Mouse (Mus musculus): Measurements from ENCODE around the gene Nek7. TPM values are rescaled to one million over a fixed set of nuclear protein-coding genes. Genes with fewer than 3 reads are reported as not detected.

Nek7 gene
- polyA plus RNA-seq, 1 experiment from 2014 or later: 10.9 TPM

DNA sequence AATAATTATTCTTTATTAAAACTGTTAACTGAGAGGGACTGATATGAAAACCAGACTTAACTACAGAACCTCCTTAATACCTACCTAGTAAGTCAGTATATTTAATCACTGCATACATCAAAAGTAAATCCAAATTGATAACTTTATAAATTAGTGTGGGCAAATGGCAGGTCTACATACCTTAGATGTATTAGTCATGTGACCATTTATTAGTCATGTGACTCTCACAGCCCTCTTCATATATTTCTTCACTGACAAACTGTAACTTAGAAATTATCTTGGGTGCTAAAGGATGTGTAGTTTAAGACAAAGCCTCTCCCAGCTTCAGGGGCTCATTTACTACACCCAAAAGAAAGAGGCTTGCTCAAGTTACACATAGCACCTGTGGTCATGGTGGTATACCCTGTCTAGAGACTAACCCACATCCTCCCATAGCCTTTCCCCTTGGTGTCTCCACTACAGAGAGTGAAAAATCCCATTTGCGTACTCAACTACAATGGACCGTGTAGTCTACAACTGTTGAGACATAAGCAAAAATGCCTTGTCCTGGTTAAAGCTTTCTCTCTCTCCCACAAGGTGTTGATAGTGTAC, 35.4 kb downstream of the Nek7 start:
- no peak for ATAC-seq
- H3K9ac ChIP-seq (ENCODE audit: low read depth, low read length): no peak overlapping the region
- H3K9me3 ChIP-seq (ENCODE audit: control insufficient read depth, low read length): no peaks in the 10 kb centered on the region
- H3K4me2 ChIP-seq (ENCODE audit: low read length): no peak overlapping the region
- no peaks in the 10 kb centered on the region for H3K27me3 ChIP-seq (replicated peaks; ENCODE audit: control insufficient read depth, insufficient read depth, low read length)
- H3K36me3 ChIP-seq (ENCODE audit: control insufficient read depth, insufficient read depth, low read length): no peaks in the 10 kb centered on the region
- H3K4me3 ChIP-seq (ENCODE audit: low read length): no peak overlapping the region
- H3K4me1 ChIP-seq (ENCODE audit: control insufficient read depth, insufficient read depth, low read depth, low read length): no peaks in the 10 kb centered on the region
- H3K27ac ChIP-seq (ENCODE audit: low read depth, low read length): no peak overlapping the region
- WGBS: 97% methylated on average over 2 of the region's 2 CpGs

DNA sequence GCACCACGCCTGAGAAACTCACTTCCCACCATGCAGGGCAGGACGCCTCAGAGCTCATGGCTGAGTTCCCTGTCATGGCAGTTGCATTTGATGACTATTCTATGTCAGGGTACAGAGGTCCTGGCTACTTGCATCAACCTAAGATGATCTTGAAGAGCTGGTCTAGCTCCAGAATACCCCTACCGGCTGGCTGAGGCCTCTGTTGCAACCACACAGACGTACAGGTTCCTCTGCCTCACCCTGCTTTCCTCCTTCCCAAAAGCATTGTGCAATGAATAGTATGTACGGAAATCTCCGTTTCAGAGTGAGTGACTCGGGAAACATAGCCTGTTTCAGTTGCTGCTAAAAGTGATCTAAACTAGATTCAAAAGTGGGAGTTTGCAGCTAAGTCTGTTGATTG, 37.7 kb downstream of the Nek7 start:
- no peak overlapping the region for H3K27ac ChIP-seq (ENCODE audit: low read depth, low read length)
- H3K9ac ChIP-seq (ENCODE audit: low read depth, low read length): no peak overlapping the region
- no peaks in the 10 kb centered on the region for H3K27me3 ChIP-seq (replicated peaks; ENCODE audit: control insufficient read depth, insufficient read depth, low read length)
- H3K36me3 ChIP-seq (ENCODE audit: control insufficient read depth, insufficient read depth, low read length): no peaks in the 10 kb centered on the region
- H3K4me3 ChIP-seq (ENCODE audit: low read length): no peak overlapping the region
- H3K4me1 ChIP-seq (ENCODE audit: control insufficient read depth, insufficient read depth, low read depth, low read length): no peaks in the 10 kb centered on the region
- ATAC-seq: no peak
- no peaks in the 10 kb centered on the region for H3K9me3 ChIP-seq (ENCODE audit: control insufficient read depth, low read length)
- no peak overlapping the region for H3K4me2 ChIP-seq (ENCODE audit: low read length)
- 90% methylated on average over 7 of the region's 7 CpGs for WGBS

DNA sequence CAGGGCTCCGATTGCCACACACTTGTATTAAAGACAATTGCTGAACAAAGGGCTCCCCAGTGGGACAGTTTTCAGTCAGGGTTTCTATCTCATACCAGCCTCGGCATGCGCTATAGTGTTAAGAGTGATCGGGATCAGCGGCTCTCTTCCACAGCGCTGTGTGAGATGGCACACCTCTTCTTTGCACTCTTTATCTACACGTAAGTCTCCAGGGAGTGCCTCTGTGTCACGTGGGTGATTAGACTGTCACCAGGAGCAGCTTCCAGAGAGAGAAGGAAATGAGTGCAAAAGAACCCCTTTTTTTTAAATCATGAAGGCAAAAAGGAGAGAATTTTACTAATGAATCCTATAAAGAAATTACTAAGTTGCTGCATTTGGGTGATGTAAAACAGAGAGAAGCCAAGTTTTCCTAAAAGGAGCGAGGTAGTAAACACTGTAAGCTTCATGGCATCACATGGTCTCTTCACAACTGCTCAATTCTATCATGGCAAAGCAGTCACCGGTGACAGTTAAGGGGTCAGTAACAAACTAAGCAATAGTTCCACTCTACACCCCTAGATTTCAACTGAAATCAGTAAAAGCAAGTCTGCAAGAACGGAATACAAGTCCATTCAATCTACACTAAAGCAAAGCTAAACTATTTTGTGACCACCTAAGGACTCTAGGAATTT, 40.0 kb downstream of the Nek7 start:
- no peaks in the 10 kb centered on the region for H3K27me3 ChIP-seq (replicated peaks; ENCODE audit: control insufficient read depth, insufficient read depth, low read length)
- 64% methylated on average over 11 of the region's 11 CpGs for WGBS
- H3K4me3 ChIP-seq (ENCODE audit: low read length): no peak overlapping the region
- H3K4me1 ChIP-seq (ENCODE audit: control insufficient read depth, insufficient read depth, low read depth, low read length): no peaks in the 10 kb centered on the region
- H3K36me3 ChIP-seq (ENCODE audit: control insufficient read depth, insufficient read depth, low read length): no peaks in the 10 kb centered on the region
- H3K4me2 ChIP-seq (ENCODE audit: low read length): no peak overlapping the region
- no peak overlapping the region for H3K9ac ChIP-seq (ENCODE audit: low read depth, low read length)
- H3K27ac ChIP-seq (ENCODE audit: low read depth, low read length): no peak overlapping the region
- ATAC-seq: no peak
- no peaks in the 10 kb centered on the region for H3K9me3 ChIP-seq (ENCODE audit: control insufficient read depth, low read length)

DNA sequence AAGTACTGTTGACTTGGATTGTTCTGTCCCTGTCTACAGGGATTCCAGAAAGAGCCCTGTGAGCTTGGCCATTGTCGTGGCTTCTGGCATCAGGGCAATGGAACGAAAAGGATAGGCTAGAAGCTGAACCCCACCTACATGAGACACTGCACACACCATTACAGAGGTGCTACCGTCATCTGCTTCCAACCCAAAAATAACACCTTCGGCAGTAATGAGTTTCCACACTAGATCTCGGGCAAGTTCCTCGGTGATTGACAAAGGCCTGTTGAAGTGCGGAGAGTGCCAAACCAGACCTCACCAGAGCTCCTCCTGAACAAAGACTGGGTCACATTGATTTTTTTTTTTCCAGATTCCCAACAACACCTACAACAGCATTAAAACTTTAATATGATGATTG, 40.7 kb downstream of the Nek7 start:
- no peak overlapping the region for H3K9ac ChIP-seq (ENCODE audit: low read depth, low read length)

DNA sequence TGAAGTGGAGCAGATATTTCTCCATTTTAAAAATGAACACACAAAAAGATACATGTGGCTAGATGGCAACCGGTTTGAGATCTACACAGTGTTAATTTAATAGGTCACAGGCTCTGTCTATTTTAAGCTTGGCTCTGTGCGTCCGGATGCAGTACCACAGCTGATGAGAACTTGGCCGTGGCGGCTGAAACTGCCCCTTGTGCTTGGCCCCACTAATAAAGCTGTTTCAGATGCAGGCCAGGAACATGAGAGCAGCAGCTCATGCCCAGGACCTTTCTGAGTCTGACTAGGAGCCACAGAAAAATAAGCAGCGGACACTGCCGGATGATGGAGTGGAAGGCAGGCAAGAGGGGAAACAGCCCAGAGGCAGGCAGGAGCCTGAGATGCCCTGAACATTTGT, 43.1 kb downstream of the Nek7 start:
- Histone ChIP-seq H3K27me3 (replicated peaks; ENCODE audit: control insufficient read depth, insufficient read depth, low read length) (no peaks in the 10 kb centered on the region), H3K4me3 (ENCODE audit: low read length) (no peak overlapping the region), H3K9ac (ENCODE audit: low read depth, low read length) (no peak overlapping the region), H3K27ac (ENCODE audit: low read depth, low read length) (no peak overlapping the region), H3K9me3 (ENCODE audit: control insufficient read depth, low read length) (no peaks in the 10 kb centered on the region), H3K4me2 (ENCODE audit: low read length) (no peak overlapping the region), H3K36me3 (ENCODE audit: control insufficient read depth, insufficient read depth, low read length) (no peaks in the 10 kb centered on the region), H3K4me1 (ENCODE audit: control insufficient read depth, insufficient read depth, low read depth, low read length) (peaks cover 4% of the 10 kb centered on the region)
- ATAC-seq: peak; percentile 88
- WGBS: 51% methylated on average over 7 of the region's 7 CpGs

More for the DNA sequence above, 40.7 kb downstream of the Nek7 start:
- Histone ChIP-seq H3K27me3 (replicated peaks; ENCODE audit: control insufficient read depth, insufficient read depth, low read length) (no peaks in the 10 kb centered on the region), H3K4me3 (ENCODE audit: low read length) (no peak overlapping the region), H3K9me3 (ENCODE audit: control insufficient read depth, low read length) (no peaks in the 10 kb centered on the region), H3K36me3 (ENCODE audit: control insufficient read depth, insufficient read depth, low read length) (no peaks in the 10 kb centered on the region), H3K4me2 (ENCODE audit: low read length) (no peak overlapping the region), H3K27ac (ENCODE audit: low read depth, low read length) (no peak overlapping the region), H3K4me1 (ENCODE audit: control insufficient read depth, insufficient read depth, low read depth, low read length) (no peaks in the 10 kb centered on the region)
- ATAC-seq: no peak
- 90% methylated on average over 7 of the region's 7 CpGs for WGBS

DNA sequence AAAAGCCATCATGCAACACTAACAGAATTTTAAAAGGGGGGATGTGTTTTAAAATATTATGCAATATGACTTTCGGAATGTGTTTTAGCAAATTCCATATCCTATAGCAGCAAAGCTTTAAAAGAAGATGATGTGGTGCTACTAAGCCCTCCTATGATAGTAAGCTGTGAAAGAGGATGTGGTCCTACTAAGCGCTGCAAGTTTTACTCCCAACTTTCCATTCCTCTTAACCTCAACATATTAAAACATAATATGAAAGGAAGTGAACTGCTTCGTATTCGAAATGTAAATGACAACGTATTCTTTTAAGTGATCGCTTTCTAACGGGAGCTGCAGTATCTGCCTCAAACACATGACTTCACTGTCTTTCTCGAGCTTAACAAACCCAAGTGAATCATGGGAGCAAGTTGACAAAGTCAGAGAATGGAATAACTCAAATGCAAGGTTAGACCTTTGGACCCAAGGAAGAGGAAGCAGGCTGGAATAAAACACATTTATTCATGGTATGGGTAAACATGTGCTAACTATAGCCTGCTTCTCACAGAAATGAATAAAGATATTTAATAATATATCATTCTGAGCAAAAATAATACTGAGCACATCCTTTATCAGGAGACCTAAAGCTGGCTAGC, 43.8 kb downstream of the Nek7 start:
- Histone ChIP-seq H3K9ac (ENCODE audit: low read depth, low read length) (no peak overlapping the region), H3K36me3 (ENCODE audit: control insufficient read depth, insufficient read depth, low read length) (no peaks in the 10 kb centered on the region), H3K27ac (ENCODE audit: low read depth, low read length) (no peak overlapping the region), H3K4me3 (ENCODE audit: low read length) (no peak overlapping the region), H3K4me1 (ENCODE audit: control insufficient read depth, insufficient read depth, low read depth, low read length) (peaks cover 7% of the 10 kb centered on the region), H3K4me2 (ENCODE audit: low read length) (no peak overlapping the region), H3K9me3 (ENCODE audit: control insufficient read depth, low read length) (no peaks in the 10 kb centered on the region), H3K27me3 (replicated peaks; ENCODE audit: control insufficient read depth, insufficient read depth, low read length) (no peaks in the 10 kb centered on the region)
- ATAC-seq: no peak
- 93% methylated on average over 8 of the region's 8 CpGs for WGBS

DNA sequence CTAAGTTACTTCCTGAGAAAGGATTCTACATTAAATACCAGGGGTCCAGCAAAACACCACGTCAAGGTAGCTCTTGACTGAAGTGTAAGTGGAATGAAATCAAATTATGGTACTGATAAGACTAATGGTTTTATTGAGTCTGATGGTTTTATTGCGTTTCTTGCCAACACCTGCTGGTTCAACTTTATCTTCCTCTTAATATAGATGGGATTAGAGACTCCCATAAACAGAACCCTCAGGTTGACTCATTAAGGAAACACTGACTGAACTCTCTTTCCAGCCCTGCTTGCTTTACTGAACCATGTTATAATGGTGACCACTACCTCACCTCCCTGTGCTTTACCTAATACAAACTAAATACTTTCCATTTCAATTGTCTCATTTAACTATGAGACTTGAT, 44.3 kb downstream of the Nek7 start:
- Histone ChIP-seq H3K4me3 (ENCODE audit: low read length) (no peak overlapping the region), H3K27me3 (replicated peaks; ENCODE audit: control insufficient read depth, insufficient read depth, low read length) (no peaks in the 10 kb centered on the region), H3K4me2 (ENCODE audit: low read length) (no peak overlapping the region), H3K27ac (ENCODE audit: low read depth, low read length) (no peak overlapping the region), H3K36me3 (ENCODE audit: control insufficient read depth, insufficient read depth, low read length) (no peaks in the 10 kb centered on the region), H3K4me1 (ENCODE audit: control insufficient read depth, insufficient read depth, low read depth, low read length) (peaks cover 7% of the 10 kb centered on the region), H3K9ac (ENCODE audit: low read depth, low read length) (no peak overlapping the region), H3K9me3 (ENCODE audit: control insufficient read depth, low read length) (no peaks in the 10 kb centered on the region)
- ATAC-seq: no peak
- 80% methylated on average over 2 of the region's 2 CpGs for WGBS

DNA sequence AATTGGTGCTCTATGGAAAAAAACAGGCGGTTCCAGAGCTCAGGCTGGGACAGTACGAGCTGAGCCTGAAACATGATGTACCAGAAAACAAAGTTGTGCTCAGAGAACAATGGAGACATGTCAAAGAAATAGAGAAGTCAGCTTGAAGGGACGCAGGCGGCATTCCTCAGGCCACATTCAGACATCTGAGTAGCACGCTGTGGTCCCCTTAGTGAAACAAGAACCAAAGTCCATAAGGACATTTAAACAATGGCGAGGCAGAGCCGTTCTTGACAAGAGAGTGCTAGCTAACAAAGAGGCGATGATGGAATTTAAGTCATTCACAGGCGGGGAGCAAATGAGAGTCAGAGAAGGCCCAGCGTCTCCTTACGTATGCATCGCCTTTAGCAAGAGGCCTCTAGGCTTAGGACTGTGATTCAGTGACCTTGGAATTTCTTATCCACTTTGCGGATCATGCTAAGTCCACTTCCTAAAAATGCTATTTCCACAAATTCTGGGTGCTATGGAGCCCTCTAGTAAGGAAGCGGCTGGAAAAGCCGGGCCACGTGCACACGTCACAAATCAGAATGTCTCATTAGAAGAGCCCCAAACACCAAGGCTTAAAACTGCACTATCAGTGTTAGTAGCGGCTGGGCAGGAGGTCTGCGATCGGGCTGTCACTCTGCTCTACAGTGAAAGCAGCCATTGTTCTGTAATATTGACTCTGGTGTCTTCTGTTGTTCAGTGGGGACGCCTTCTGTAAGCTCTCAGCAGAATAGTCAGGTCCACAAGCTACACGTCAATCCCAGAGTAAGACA, 48.2 kb downstream of the Nek7 start:
- no peaks in the 10 kb centered on the region for H3K36me3 ChIP-seq (ENCODE audit: control insufficient read depth, insufficient read depth, low read length)
- H3K4me2 ChIP-seq (ENCODE audit: low read length): peak overlapping the region; percentile 35
- no peaks in the 10 kb centered on the region for H3K9me3 ChIP-seq (ENCODE audit: control insufficient read depth, low read length)
- peaks cover 7% of the 10 kb centered on the region for H3K4me1 ChIP-seq (ENCODE audit: control insufficient read depth, insufficient read depth, low read depth, low read length)
- H3K9ac ChIP-seq (ENCODE audit: low read depth, low read length): 0 out of 2 replicates have a peak overlapping the region, but pooled peaks have one; percentile 2
- no peak overlapping the region for H3K4me3 ChIP-seq (ENCODE audit: low read length)
- ATAC-seq: peak; percentile 61
- 23% methylated on average over 22 of the region's 22 CpGs for WGBS
- H3K27ac ChIP-seq (ENCODE audit: low read depth, low read length): no peak overlapping the region
- H3K27me3 ChIP-seq (replicated peaks; ENCODE audit: control insufficient read depth, insufficient read depth, low read length): no peaks in the 10 kb centered on the region

DNA sequence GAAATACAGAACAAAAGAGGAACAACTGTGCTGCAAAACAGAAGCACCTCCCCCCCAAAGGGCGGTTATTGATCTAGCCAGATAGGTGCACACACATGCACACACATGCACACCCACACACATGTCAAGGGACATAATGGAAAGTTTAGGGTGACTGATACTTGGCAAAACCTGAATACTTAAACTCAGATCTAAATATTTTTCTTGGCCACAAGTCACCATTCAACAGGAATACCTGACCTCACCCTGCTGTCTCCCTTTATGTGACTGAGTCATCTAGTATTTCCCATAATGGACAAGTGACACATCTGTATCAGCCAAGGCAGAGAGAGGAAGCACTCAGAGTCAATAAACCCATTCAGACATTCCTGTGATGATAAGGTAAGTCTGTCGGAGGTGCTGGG, 48.9 kb downstream of the Nek7 start:
- H3K36me3 ChIP-seq (ENCODE audit: control insufficient read depth, insufficient read depth, low read length): no peaks in the 10 kb centered on the region
- no peaks in the 10 kb centered on the region for H3K9me3 ChIP-seq (ENCODE audit: control insufficient read depth, low read length)
- no peak overlapping the region for H3K4me3 ChIP-seq (ENCODE audit: low read length)
- H3K4me1 ChIP-seq (ENCODE audit: control insufficient read depth, insufficient read depth, low read depth, low read length): peaks cover 7% of the 10 kb centered on the region
- H3K4me2 ChIP-seq (ENCODE audit: low read length): no peak overlapping the region
- WGBS: 64% methylated on average over 2 of the region's 2 CpGs
- H3K27me3 ChIP-seq (replicated peaks; ENCODE audit: control insufficient read depth, insufficient read depth, low read length): no peaks in the 10 kb centered on the region
- no peak overlapping the region for H3K9ac ChIP-seq (ENCODE audit: low read depth, low read length)
- ATAC-seq: no peak
- no peak overlapping the region for H3K27ac ChIP-seq (ENCODE audit: low read depth, low read length)
